Mouse (Mus musculus) embryonic fibroblast, embryonic 13.5 days (primary cell): Measurements from ENCODE around the gene Raver2.

Experiments used
- CTCF ChIP-seq: IDR thresholded peaks from 2 replicates; pipeline ENCODE4 v1.5.1; 2011; ENCODE audit warnings: mild to moderate bottlenecking, control low read depth, low read length, moderate library complexity, borderline replicate concordance; ENCODE audit not compliant: insufficient read depth
- POLR2A ChIP-seq: IDR thresholded peaks from 2 replicates; pipeline ENCODE4 v1.6.1; 2011; ENCODE audit warnings: low read depth, mild to moderate bottlenecking, control low read depth, low read length, moderate library complexity

DNA sequence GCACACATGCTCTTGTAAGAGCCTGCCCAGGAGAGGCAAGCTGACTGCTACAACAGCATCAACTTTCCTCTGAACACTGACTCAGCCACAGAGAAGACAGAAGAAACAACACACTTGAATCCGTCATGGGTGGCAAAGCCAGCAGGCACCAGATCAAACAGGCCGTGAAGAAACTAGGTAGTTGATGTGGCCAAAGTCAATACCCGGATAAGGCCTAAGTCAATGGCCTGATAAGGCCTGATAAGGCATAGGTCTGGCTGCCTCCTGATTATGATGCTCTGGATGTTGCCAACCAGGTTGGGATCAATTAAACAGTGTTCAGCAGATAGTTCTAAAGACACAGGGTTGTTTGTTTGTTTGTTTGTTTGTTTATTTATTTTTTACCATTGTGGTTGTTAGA is 17.3 kb downstream of the Raver2 start:
- TF ChIP-seq CTCF, result no peak
- TF ChIP-seq POLR2A, result no peak
